ENCODE assay signal across 20 mouse cellular contexts in the genomic region with DNA sequence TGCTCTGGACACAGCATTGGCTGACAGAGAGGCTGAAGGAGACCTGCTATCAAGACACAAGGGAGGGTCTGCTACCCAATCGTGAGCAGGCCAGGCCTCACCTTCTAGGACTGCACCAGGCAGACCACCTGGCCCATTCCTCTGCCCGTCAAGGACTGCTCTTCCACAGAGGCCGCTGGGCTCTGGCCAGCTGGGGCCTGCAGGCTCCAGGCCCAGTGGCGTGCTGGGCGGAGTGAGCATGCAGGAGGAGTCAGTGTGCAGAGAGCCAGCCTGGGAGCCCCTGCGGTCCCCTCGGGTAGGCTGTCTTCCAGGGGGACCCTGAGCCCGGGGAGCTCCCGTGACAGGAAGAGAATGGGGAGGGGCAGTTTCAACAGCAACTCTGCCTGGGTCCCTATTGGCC. TPM values are rescaled to one million over a fixed set of nuclear protein-coding genes. Genes with fewer than 3 reads are reported as not detected.
DNase-seq lines count a peak whose midpoint lies in the region; ATAC-seq and TF ChIP-seq lines count a peak whose summit lies in the region.
"Had no signal": no experiment of that assay in that cellular context is flagged by ENCODE, and none has a peak within 500 bp of the region (broad histone marks: within the 10 kb centered on the region; RNA-seq: fewer than 3 reads in every experiment).

No protein-coding gene starts in this region.

- H3K27ac ChIP-seq in liver, embryonic 12.5 days = no peak overlapping the region
- no peak overlapping the region for H3K27ac ChIP-seq in midbrain, embryonic 12.5 days (replicated peaks)
- no peak overlapping the region for H3K27ac ChIP-seq in midbrain, embryonic 11.5 days (ENCODE audit: low read depth, low read length)
- peak overlapping the region; percentile 26; the same call in 1 of the 2 replicates for H3K27ac ChIP-seq in embryonic facial prominence, embryonic 10.5 days (replicated peaks)
- H3K27ac ChIP-seq in kidney, embryonic 14.5 days (ENCODE audit: low read depth, low read length) = no peak overlapping the region
- H3K27ac ChIP-seq: embryonic facial prominence, embryonic 13.5 days; forebrain, embryonic 13.5 days; heart, embryonic 13.5 days; hindbrain, embryonic 12.5 days had no signal

- no peaks in the 10 kb centered on the region for H3K4me1 ChIP-seq in liver, embryonic 12.5 days
- no peaks in the 10 kb centered on the region for H3K4me1 ChIP-seq in midbrain, embryonic 12.5 days
- H3K4me1 ChIP-seq in midbrain, embryonic 11.5 days (ENCODE audit: control insufficient read depth, insufficient read depth, low read length) = no peaks in the 10 kb centered on the region
- H3K4me1 ChIP-seq in E14TG2a.4 (replicated peaks; ENCODE audit: low read depth, low read length) = peaks cover 63% of the 10 kb centered on the region
- H3K4me1 ChIP-seq in embryonic facial prominence, embryonic 10.5 days = peaks cover 16% of the 10 kb centered on the region
- H3K4me1 ChIP-seq in kidney, embryonic 14.5 days (ENCODE audit: control insufficient read depth, insufficient read depth, low read length) = no peaks in the 10 kb centered on the region
- H3K4me1 ChIP-seq: forebrain, embryonic 13.5 days; heart, embryonic 13.5 days had no signal

- H3K9ac ChIP-seq in liver, embryonic 12.5 days = no peak overlapping the region
- H3K9ac ChIP-seq in midbrain, embryonic 12.5 days (replicated peaks) = 0 out of 2 replicates have a peak overlapping the region, but pooled peaks have one; percentile 4
- H3K9ac ChIP-seq in midbrain, embryonic 11.5 days (ENCODE audit: low read length) = no peak overlapping the region
- H3K9ac ChIP-seq in kidney, embryonic 14.5 days (ENCODE audit: low read depth, low read length) = no peak overlapping the region
- H3K9ac ChIP-seq: embryonic facial prominence, embryonic 13.5 days; forebrain, embryonic 13.5 days; forebrain, postnatal 0 days; heart, embryonic 13.5 days had no signal

- DNase-seq in liver = no peak
- no peak for DNase-seq in midbrain, embryonic 11.5 days (ENCODE audit: low spot score, missing footprints)
- no peak for DNase-seq in embryonic facial prominence, embryonic 10.5 days (ENCODE audit: low spot score)
- DNase-seq in ovary, postnatal 10 days (ENCODE audit: low spot score) = no peak
- DNase-seq: adrenal gland, adult 8-10 months; adrenal gland, postnatal 36 days; cerebellum, adult 2 months; embryo, embryonic 11 days; forebrain, postnatal 0 days; gastrocnemius, postnatal 14 days; heart, postnatal 36 days had no signal

- WGBS in liver, embryonic 12.5 days (ENCODE audit: insufficient replicate concordance) = 58% methylated on average over 9 of the region's 9 CpGs
- 71% methylated on average over 9 of the region's 9 CpGs for WGBS in midbrain, embryonic 12.5 days
- 60% methylated on average over 9 of the region's 9 CpGs for WGBS in midbrain, embryonic 11.5 days
- WGBS in embryonic facial prominence, embryonic 10.5 days = 70% methylated on average over 9 of the region's 9 CpGs
- 61% methylated on average over 9 of the region's 9 CpGs for WGBS in kidney, embryonic 14.5 days

- no peak overlapping the region for H3K4me3 ChIP-seq in liver, embryonic 12.5 days
- no peak overlapping the region for H3K4me3 ChIP-seq in midbrain, embryonic 12.5 days
- no peak overlapping the region for H3K4me3 ChIP-seq in midbrain, embryonic 11.5 days (ENCODE audit: low read depth, low read length)
- H3K4me3 ChIP-seq in E14TG2a.4 (replicated peaks; ENCODE audit: low read length) = peak overlapping the region; percentile 69
- no peak overlapping the region for H3K4me3 ChIP-seq in embryonic facial prominence, embryonic 10.5 days
- no peak overlapping the region for H3K4me3 ChIP-seq in kidney, embryonic 14.5 days (ENCODE audit: low read length)
- H3K4me3 ChIP-seq: embryonic facial prominence, embryonic 13.5 days; forebrain, embryonic 13.5 days; heart, embryonic 13.5 days; hindbrain, embryonic 12.5 days had no signal

- no peaks in the 10 kb centered on the region for H3K9me3 ChIP-seq in liver, embryonic 12.5 days (replicated peaks)
- H3K9me3 ChIP-seq in midbrain, embryonic 12.5 days = no peaks in the 10 kb centered on the region
- no peaks in the 10 kb centered on the region for H3K9me3 ChIP-seq in midbrain, embryonic 11.5 days (ENCODE audit: control insufficient read depth, low read length)
- H3K9me3 ChIP-seq in E14TG2a.4 (ENCODE audit: low read length) = peaks cover 5% of the 10 kb centered on the region; the same call in 1 of the 2 replicates
- no peaks in the 10 kb centered on the region for H3K9me3 ChIP-seq in embryonic facial prominence, embryonic 10.5 days
- H3K9me3 ChIP-seq in kidney, embryonic 14.5 days (ENCODE audit: control insufficient read depth, low read length) = no peaks in the 10 kb centered on the region
- H3K9me3 ChIP-seq: embryonic facial prominence, embryonic 13.5 days; forebrain, embryonic 13.5 days; G1E; heart, embryonic 13.5 days; hindbrain, embryonic 12.5 days had no signal

- TF ChIP-seq CTCF in E14TG2a.4 (conservative IDR thresholded peaks at IDR 0.05; ENCODE audit: low read length) = no peak

- 0 out of 2 replicates have a peak, but pooled peaks have one; percentile 9 for ATAC-seq in liver, embryonic 12.5 days
- ATAC-seq in midbrain, embryonic 12.5 days (ENCODE audit: low FRiP score, low read depth) = no peak
- ATAC-seq in midbrain, embryonic 11.5 days (ENCODE audit: low FRiP score) = no peak
- no peak for ATAC-seq in kidney, embryonic 14.5 days (ENCODE audit: low FRiP score, low TSS enrichment)
- ATAC-seq: forebrain, embryonic 13.5 days; forebrain, postnatal 0 days had no signal

- no peak overlapping the region for H3K4me2 ChIP-seq in liver, embryonic 12.5 days
- no peak overlapping the region for H3K4me2 ChIP-seq in midbrain, embryonic 12.5 days (replicated peaks)
- H3K4me2 ChIP-seq in midbrain, embryonic 11.5 days = no peak overlapping the region
- H3K4me2 ChIP-seq in kidney, embryonic 14.5 days (replicated peaks; ENCODE audit: low read depth, low read length) = no peak overlapping the region
- H3K4me2 ChIP-seq: embryonic facial prominence, embryonic 13.5 days; forebrain, embryonic 13.5 days; heart, embryonic 13.5 days; hindbrain, embryonic 12.5 days had no signal

- no peaks in the 10 kb centered on the region for H3K36me3 ChIP-seq in liver, embryonic 12.5 days
- H3K36me3 ChIP-seq in midbrain, embryonic 12.5 days = no peaks in the 10 kb centered on the region
- no peaks in the 10 kb centered on the region for H3K36me3 ChIP-seq in midbrain, embryonic 11.5 days (ENCODE audit: control insufficient read depth, insufficient read depth, low read length)
- peaks cover 18% of the 10 kb centered on the region; the same call in 1 of the 2 replicates for H3K36me3 ChIP-seq in E14TG2a.4 (ENCODE audit: insufficient read depth, low read length)
- no peaks in the 10 kb centered on the region for H3K36me3 ChIP-seq in embryonic facial prominence, embryonic 10.5 days (replicated peaks)
- no peaks in the 10 kb centered on the region for H3K36me3 ChIP-seq in kidney, embryonic 14.5 days (ENCODE audit: control insufficient read depth, insufficient read depth, low read length)
- H3K36me3 ChIP-seq: embryonic facial prominence, embryonic 13.5 days; G1E; hindbrain, embryonic 12.5 days had no signal

- no peaks in the 10 kb centered on the region; the same call in 1 of the 2 replicates for H3K27me3 ChIP-seq in liver, embryonic 12.5 days (replicated peaks)
- no peaks in the 10 kb centered on the region for H3K27me3 ChIP-seq in midbrain, embryonic 12.5 days
- H3K27me3 ChIP-seq in midbrain, embryonic 11.5 days (ENCODE audit: control insufficient read depth, insufficient read depth, low read length) = no peaks in the 10 kb centered on the region
- H3K27me3 ChIP-seq in E14TG2a.4 (ENCODE audit: insufficient read depth, low read length) = no peaks in the 10 kb centered on the region
- H3K27me3 ChIP-seq in embryonic facial prominence, embryonic 10.5 days (replicated peaks; ENCODE audit: low read depth, poor library complexity, severe bottlenecking) = no peaks in the 10 kb centered on the region
- H3K27me3 ChIP-seq in kidney, embryonic 14.5 days (ENCODE audit: control insufficient read depth, insufficient read depth, low read length) = no peaks in the 10 kb centered on the region
- H3K27me3 ChIP-seq: embryonic facial prominence, embryonic 13.5 days; forebrain, embryonic 13.5 days; heart, embryonic 13.5 days; hindbrain, embryonic 12.5 days had no signal

RNA-seq across cellular contexts. Expression of a gene that starts 22.9 kb away (rescaled TPM):
- 6.8 and 7.4 TPM in 2 replicates for polyA plus RNA-seq in liver, embryonic 12.5 days (2016; fragmentation: Nextera tagmentation; extraction: Ambion mirVana)
- polyA plus RNA-seq in midbrain, embryonic 12.5 days (2016; fragmentation: Nextera tagmentation; extraction: Ambion mirVana) = 14.4 and 14.5 TPM in 2 replicates
- polyA plus RNA-seq in midbrain, embryonic 11.5 days (2014; fragmentation: Nextera tagmentation; extraction: Ambion mirVana) = 8.8 and 10.5 TPM in 2 replicates
- polyA plus RNA-seq in embryonic facial prominence, embryonic 10.5 days (2016; fragmentation: Nextera tagmentation; extraction: Ambion mirVana) = 14.1 and 14.8 TPM in 2 replicates
- 7.2 and 10.1 TPM in 2 replicates for polyA plus RNA-seq in kidney, embryonic 14.5 days (2014; fragmentation: Nextera tagmentation; extraction: Ambion mirVana)

RNA-seq across cellular contexts. Expression of a gene that starts 43.2 kb away (rescaled TPM):
- polyA plus RNA-seq in liver, embryonic 12.5 days (2016; fragmentation: Nextera tagmentation; extraction: Ambion mirVana) = 0.05 TPM in 1 of 2 replicates, not detected in the other
- 0.29 TPM in 2 replicates for polyA plus RNA-seq in midbrain, embryonic 12.5 days (2016; fragmentation: Nextera tagmentation; extraction: Ambion mirVana)
- polyA plus RNA-seq in midbrain, embryonic 11.5 days (2014; fragmentation: Nextera tagmentation; extraction: Ambion mirVana) = 0.22 and 0.41 TPM in 2 replicates
- polyA plus RNA-seq in embryonic facial prominence, embryonic 10.5 days (2016; fragmentation: Nextera tagmentation; extraction: Ambion mirVana) = 0.05 and 0.20 TPM in 2 replicates
- polyA plus RNA-seq in kidney, embryonic 14.5 days (2014; fragmentation: Nextera tagmentation; extraction: Ambion mirVana) = 0.20 TPM in 1 of 2 replicates, not detected in the other
- polyA plus RNA-seq: G1E had no signal
